Mouse (Mus musculus) kidney, adult 8-10 months (tissue): ENCODE measurements around the gene Hic2.

Experiments
- DNase-seq, 2 experiments: peaks; one replicate each; pipeline ENCODE4 v3.0.0; 2022

Gene Hic2

GRCm38 (mm10) chr16:17277342-17278211, 44.2 kb downstream of the Hic2 start:
- peak in 1 of 2 experiments; percentile 22 for DNase-seq

GRCm38 (mm10) chr16:17280471-17280870, 47.1 kb downstream of the Hic2 start:
- DNase-seq, result no peak

- DNase-seq, result no peak
Measured at GRCm38 (mm10) chr16:17283151-17283550, 49.8 kb downstream of the Hic2 start.

GRCm38 (mm10) chr16:17287103-17287502, 53.7 kb downstream of the Hic2 start:
- DNase-seq, result no peak

- no peak for DNase-seq
Measured at GRCm38 (mm10) chr16:17291016-17291415, 57.6 kb downstream of the Hic2 start.

GRCm38 (mm10) chr16:17292751-17293150, 59.4 kb downstream of the Hic2 start:
- peak; percentile 25 to 72 for DNase-seq

GRCm38 (mm10) chr16:17300818-17301217, 67.4 kb downstream of the Hic2 start:
- no peak for DNase-seq

GRCm38 (mm10) chr16:17303521-17304245, 70.3 kb downstream of the Hic2 start:
- no peak for DNase-seq

GRCm38 (mm10) chr16:17307461-17307860, 74.1 kb downstream of the Hic2 start:
- DNase-seq, result no peak

GRCm38 (mm10) chr16:17309036-17309435, 75.7 kb downstream of the Hic2 start:
- no peak for DNase-seq

- no peak for DNase-seq
Measured at GRCm38 (mm10) chr16:17312531-17312930, 79.2 kb downstream of the Hic2 start.
